Mouse (Mus musculus): ENCODE results near the gene Cpne5. TPM values are rescaled to one million over a fixed set of nuclear protein-coding genes. Genes with fewer than 3 reads are reported as not detected.
"Not testable (repeated sequence)": the region's sequence is repeated elsewhere in the genome, so short reads cannot be mapped to it uniquely, and the experiment has no call there.

Gene Cpne5
- 21.6 and 23.4 TPM in 2 replicates for polyA plus RNA-seq (2015; fragmentation: Nextera tagmentation; extraction: Ambion mirVana)

DNA sequence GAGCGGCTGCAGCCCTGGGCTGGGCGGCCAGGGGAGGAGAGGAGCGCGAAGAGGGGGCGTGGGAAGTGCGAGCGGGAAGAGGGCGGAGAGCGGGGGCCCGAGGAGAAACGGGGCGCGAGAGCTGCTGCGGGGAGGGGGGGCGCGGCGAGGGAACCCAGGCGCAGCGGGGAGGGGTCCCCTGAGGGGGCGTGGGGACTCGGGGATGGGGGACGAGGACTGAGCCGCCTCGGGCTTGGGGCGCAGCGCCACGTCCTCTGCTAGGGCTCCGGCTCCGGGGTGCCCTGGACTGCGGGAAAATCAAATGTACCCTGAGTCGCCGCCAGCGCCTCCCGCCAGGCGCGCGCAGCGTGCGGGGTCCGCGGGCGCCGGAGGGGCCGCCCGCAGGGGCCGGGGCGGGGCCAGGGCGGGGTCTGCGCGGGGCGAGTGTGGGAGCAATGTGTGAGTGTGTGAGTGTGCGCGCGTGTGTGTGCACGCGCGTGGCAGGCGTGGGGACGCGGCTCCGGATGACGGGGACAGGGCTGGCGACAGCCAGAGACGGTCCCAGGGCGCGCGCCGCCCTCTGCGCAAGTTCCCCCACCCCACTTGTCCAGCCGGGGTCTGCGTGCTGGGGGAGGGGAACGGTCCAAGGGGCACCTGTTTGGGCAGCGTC is at the start of gene Cpne5:
Gene Cpne5, minus strand, starts transcription at position 396 of the 649 bp plus-strand sequence.
- H3K4me2 ChIP-seq, result peak within 1 kb of the TSS; percentile 99
- H3K36me3 ChIP-seq, result no peaks in the 10 kb centered on the region
- 0 out of 2 replicates have a peak within 1 kb of the TSS, but pooled peaks have one; percentile 38 for H3K27ac ChIP-seq (replicated peaks)
- no peaks in the 10 kb centered on the region for H3K9me3 ChIP-seq
- H3K27me3 ChIP-seq, result peaks cover 37% of the 10 kb centered on the region
- H3K4me1 ChIP-seq (replicated peaks), result peaks cover 34% of the 10 kb centered on the region
- peak within 1 kb of the TSS; percentile 65 for H3K4me3 ChIP-seq
- 1% methylated on average over 49 of the region's 73 CpGs for WGBS
- peak; percentile 65 for ATAC-seq (ENCODE audit: low read depth)
- H3K9ac ChIP-seq, result peak within 1 kb of the TSS; percentile 80

DNA sequence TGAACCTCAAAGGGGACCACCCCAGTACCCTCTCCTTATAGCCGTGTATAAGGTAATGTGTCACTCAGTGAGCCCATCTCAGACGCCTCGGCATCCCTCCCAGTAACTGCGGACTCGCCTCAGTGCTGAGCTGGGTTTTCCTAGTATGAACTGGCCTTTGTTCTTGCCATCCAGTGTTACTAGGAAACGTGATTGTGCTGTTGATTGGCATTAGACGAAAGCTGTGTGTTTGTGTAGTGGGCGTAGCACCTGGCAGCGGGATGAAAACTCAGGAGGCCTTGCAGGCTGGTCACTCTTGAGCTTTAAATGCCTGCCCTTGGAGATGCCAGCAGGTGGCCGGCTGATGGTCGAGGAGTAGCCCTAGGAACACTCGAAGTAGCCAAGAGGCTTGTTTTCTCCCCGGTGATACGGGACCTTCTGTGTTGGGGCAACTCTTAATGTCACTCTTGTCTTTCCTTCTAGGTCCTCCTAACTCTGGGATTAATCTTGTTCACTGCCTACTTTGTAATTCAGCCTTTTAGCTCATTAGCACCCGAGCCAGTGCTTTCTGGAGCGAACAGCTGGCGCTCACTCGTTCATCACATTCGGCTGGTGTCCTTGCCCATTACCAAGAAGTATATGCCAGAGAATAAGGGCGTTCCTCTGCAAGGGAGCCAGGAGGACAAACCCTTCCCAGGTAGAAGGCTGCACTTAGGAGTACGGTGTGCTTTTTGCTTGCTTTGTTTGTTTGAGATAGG is 44.4 kb upstream of the Cpne5 start:
- Histone ChIP-seq H3K4me1 (replicated peaks) (0 out of 2 replicates have a peak, but pooled peaks cover 9% of the 10 kb centered on the region), H3K4me3 (no peak overlapping the region), H3K27ac (replicated peaks) (peak overlapping the region; percentile 34), H3K9me3 (no peaks in the 10 kb centered on the region), H3K4me2 (no peak overlapping the region), H3K36me3 (peaks cover 62% of the 10 kb centered on the region), H3K27me3 (no peaks in the 10 kb centered on the region), H3K9ac (no peak overlapping the region)
- WGBS, result 64% methylated on average over 21 of the region's 21 CpGs
- no peak for ATAC-seq (ENCODE audit: low read depth)

DNA sequence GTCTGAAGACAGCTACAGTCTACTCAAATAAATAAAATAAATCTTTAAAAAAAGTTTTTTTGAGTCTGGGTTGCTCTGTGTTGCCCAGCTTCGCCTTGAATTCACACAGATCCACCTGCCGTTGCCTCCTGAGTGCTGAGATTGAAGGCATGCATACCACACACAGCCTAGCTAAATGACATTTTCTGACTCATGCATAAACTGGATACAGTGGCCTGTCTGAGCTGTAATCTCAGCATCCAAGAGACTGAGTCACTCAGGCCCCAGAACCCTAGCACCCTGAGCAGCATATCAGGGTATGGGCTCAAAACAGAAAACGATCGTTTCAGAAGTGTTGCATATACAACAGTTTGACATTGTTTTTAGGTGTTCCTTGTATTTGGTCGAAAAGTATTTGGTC is 43.6 kb upstream of the Cpne5 start:
- H3K4me2 ChIP-seq, result no peak overlapping the region
- no peak overlapping the region for H3K4me3 ChIP-seq
- H3K4me1 ChIP-seq (replicated peaks), result 0 out of 2 replicates have a peak, but pooled peaks cover 9% of the 10 kb centered on the region
- ATAC-seq (ENCODE audit: low read depth), result no peak
- no peak overlapping the region for H3K27ac ChIP-seq (replicated peaks)
- H3K9me3 ChIP-seq, result no peaks in the 10 kb centered on the region
- no peak overlapping the region for H3K9ac ChIP-seq
- H3K27me3 ChIP-seq, result no peaks in the 10 kb centered on the region
- peaks cover 62% of the 10 kb centered on the region for H3K36me3 ChIP-seq
- WGBS, result 90% methylated on average over 5 of the region's 5 CpGs

DNA sequence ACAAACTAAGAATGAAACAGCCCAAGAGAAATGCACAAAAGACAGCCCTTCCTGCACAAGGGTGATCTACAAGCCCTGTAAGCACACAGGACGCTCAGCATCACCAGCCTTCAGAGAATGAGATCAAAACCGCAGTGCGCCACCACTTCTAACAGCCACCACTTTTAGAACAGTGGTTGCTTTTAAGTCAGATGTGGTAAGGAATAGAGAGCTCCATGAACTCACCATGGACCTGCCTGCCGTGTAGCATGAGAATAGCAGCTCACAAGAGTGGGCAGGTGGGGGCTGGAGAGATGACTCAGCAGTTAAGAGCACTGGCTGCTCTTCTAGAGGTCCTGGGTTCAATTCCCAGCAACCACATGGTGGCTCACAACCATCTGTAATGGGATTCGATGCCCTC is 42.5 kb upstream of the Cpne5 start:
- H3K27ac ChIP-seq (replicated peaks), result no peak overlapping the region
- ATAC-seq (ENCODE audit: low read depth), result no peak
- H3K4me2 ChIP-seq, result no peak overlapping the region
- 94% methylated on average over 5 of the region's 5 CpGs for WGBS
- 0 out of 2 replicates have a peak, but pooled peaks cover 9% of the 10 kb centered on the region for H3K4me1 ChIP-seq (replicated peaks)
- no peaks in the 10 kb centered on the region for H3K9me3 ChIP-seq
- no peaks in the 10 kb centered on the region for H3K27me3 ChIP-seq
- no peak overlapping the region for H3K9ac ChIP-seq
- H3K4me3 ChIP-seq, result no peak overlapping the region
- H3K36me3 ChIP-seq, result peaks cover 57% of the 10 kb centered on the region

DNA sequence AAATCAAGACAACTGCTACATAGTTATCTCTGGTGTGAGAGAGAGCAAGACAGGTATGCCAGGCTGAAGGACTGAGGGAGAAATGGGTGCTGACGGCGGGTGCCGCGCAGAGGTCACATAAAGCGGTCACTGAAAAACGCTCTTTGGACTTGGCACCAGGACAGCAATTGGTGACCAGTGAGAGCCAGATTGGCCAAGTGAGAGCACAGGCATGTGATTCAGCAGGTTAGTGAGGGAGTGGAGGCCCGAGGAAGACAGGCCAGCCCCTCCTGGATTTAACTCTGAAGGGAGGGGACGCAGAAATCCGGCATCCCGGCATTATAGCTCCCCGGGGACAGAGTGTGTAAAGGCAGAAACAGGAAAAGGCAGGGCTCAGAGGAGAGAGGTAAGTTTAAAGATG is 35.9 kb upstream of the Cpne5 start:
- Histone ChIP-seq H3K4me1 (replicated peaks) (peaks cover 22% of the 10 kb centered on the region), H3K9ac (no peak overlapping the region), H3K27me3 (no peaks in the 10 kb centered on the region), H3K36me3 (0 out of 2 replicates have a peak, but pooled peaks cover 12% of the 10 kb centered on the region), H3K9me3 (no peaks in the 10 kb centered on the region), H3K4me3 (no peak overlapping the region), H3K27ac (replicated peaks) (no peak overlapping the region), H3K4me2 (no peak overlapping the region)
- ATAC-seq (ENCODE audit: low read depth), result no peak
- WGBS, result 72% methylated on average over 11 of the region's 11 CpGs

DNA sequence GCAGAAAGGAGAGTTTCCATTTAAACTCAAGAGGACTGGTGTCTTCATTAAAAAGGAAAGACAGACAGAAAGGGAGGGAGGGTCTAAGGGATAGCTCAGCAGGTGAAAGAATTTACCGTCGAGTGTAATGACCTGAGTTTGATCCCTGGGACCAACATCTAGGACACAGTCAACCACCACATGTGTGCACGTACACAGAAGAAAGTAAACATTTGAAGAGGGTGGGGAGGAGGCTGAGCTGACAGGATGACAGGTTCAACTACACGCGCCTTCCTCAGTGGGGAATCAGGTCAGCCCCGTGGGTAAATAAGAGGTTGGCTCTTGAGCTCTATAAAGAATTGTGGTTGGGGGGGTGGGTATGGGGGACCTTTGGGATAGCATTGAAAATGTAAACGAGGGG is 35.2 kb upstream of the Cpne5 start:
- no peak overlapping the region for H3K4me3 ChIP-seq
- H3K27me3 ChIP-seq, result no peaks in the 10 kb centered on the region
- H3K27ac ChIP-seq (replicated peaks), result no peak overlapping the region
- 84% methylated on average over 7 of the region's 7 CpGs for WGBS
- peaks cover 25% of the 10 kb centered on the region for H3K4me1 ChIP-seq (replicated peaks)
- H3K36me3 ChIP-seq, result 0 out of 2 replicates have a peak, but pooled peaks cover 5% of the 10 kb centered on the region
- H3K4me2 ChIP-seq, result no peak overlapping the region
- H3K9me3 ChIP-seq, result no peaks in the 10 kb centered on the region
- H3K9ac ChIP-seq, result no peak overlapping the region
- no peak for ATAC-seq (ENCODE audit: low read depth)

DNA sequence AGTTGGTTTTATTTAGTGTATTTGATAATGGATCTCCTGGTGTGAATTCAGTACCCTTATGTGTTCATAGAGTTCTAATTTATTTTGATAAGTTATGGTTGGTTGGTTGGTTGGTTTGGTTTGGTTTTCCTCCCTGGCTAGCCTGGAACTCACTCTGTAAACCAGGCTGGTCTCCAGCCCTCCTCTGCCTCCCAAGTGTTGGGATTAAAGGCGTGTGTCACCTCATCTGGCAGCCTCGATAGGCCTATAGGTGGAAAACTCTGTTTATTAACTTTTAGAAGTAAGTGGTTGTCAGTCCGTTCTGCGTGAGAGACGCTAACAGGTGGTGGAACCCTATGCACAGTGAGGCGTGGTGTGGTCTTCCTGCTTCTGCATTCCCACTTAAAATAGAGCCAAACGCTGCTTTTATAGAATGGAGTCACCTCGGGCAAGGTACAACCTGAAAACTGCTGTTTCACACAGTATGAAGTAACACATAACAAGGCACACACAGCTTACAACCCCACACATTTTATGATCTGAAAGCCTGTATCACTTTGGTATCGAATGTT is 32.3 kb upstream of the Cpne5 start:
- H3K4me1 ChIP-seq (replicated peaks), result peaks cover 28% of the 10 kb centered on the region
- H3K9ac ChIP-seq, result no peak overlapping the region

DNA sequence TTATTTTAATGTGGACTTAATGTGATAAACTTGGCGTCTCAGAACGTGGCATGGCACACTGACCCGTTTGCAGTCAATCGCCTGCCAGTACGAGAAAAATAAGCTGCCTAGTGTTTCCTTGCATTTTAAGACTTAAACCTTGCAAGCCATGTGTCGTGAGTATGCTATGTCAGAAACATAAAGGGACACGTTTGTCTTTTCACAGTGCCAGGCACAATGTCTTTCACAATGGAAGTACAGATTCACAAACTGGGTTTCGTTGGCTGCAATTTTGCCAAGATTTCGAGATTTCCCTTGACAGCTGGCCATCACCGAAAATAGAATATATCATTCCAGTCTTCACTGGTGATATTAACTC is 31.4 kb upstream of the Cpne5 start:
- Histone ChIP-seq H3K4me2 (peak overlapping the region; percentile 63), H3K9me3 (no peaks in the 10 kb centered on the region), H3K4me1 (replicated peaks) (peaks cover 32% of the 10 kb centered on the region), H3K9ac (peak overlapping the region; percentile 94), H3K4me3 (peak overlapping the region; percentile 81), H3K36me3 (no peaks in the 10 kb centered on the region), H3K27ac (replicated peaks) (peak overlapping the region; percentile 92), H3K27me3 (no peaks in the 10 kb centered on the region)
- 20% methylated on average over 10 of the region's 10 CpGs for WGBS
- no peak for ATAC-seq (ENCODE audit: low read depth)

More for the DNA sequence above, 32.3 kb upstream of the Cpne5 start:
- Histone ChIP-seq H3K4me3 (0 out of 2 replicates have a peak overlapping the region, but pooled peaks have one; percentile 81), H3K27ac (replicated peaks) (no peak overlapping the region), H3K36me3 (no peaks in the 10 kb centered on the region), H3K27me3 (no peaks in the 10 kb centered on the region), H3K4me2 (peak overlapping the region; percentile 63), H3K9me3 (no peaks in the 10 kb centered on the region)
- 92% methylated on average over 9 of the region's 9 CpGs for WGBS
- ATAC-seq (ENCODE audit: low read depth), result no peak

DNA sequence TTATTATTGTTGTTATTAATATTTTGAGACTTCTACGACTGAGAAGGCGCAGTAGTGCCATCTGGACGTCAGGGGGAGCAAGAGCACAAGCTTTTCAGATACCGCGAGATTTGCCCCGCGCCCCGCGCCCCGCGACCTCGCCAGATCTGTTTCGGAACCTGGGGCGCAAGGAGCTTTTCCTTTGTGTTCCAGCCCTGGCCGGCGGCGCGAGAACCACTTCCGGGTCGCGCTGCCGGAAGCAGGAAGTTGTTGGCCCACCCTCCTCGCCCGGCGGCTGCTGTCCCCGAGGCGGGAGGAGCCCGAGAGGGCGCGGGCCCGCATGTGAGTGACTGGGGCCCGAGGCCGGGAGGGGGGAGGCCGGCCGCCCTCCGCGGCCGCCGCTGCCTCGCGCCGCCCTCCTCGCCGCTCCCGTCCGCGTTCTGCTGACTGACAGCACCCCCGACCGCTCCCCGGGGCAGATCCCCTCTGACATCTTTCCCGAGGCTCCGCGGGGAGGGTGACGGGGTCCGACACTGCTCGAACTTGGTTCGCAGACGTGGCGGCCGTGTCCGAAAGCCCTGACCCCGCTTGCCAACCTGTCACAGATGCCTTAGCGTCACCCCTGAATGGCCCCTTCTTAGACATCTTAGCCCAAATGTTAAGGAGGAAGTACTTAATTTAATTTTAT is 30.8 kb upstream of the Cpne5 start, which contains the start of gene BC004004:
Gene BC004004, plus strand, starts transcription at position 107 of the 667 bp plus-strand sequence.
- peak within 1 kb of the TSS; percentile 63 for H3K4me2 ChIP-seq
- H3K9ac ChIP-seq, result peak within 1 kb of the TSS; percentile 94
- H3K36me3 ChIP-seq, result no peaks in the 10 kb centered on the region
- peak within 1 kb of the TSS; percentile 92 for H3K27ac ChIP-seq (replicated peaks)
- H3K4me1 ChIP-seq (replicated peaks), result peaks cover 30% of the 10 kb centered on the region
- under 1% methylated on average over 60 of the region's 63 CpGs for WGBS
- no peaks in the 10 kb centered on the region for H3K9me3 ChIP-seq
- ATAC-seq (ENCODE audit: low read depth), result peak; percentile 87
- H3K4me3 ChIP-seq, result peak within 1 kb of the TSS; percentile 81
- H3K27me3 ChIP-seq, result no peaks in the 10 kb centered on the region

DNA sequence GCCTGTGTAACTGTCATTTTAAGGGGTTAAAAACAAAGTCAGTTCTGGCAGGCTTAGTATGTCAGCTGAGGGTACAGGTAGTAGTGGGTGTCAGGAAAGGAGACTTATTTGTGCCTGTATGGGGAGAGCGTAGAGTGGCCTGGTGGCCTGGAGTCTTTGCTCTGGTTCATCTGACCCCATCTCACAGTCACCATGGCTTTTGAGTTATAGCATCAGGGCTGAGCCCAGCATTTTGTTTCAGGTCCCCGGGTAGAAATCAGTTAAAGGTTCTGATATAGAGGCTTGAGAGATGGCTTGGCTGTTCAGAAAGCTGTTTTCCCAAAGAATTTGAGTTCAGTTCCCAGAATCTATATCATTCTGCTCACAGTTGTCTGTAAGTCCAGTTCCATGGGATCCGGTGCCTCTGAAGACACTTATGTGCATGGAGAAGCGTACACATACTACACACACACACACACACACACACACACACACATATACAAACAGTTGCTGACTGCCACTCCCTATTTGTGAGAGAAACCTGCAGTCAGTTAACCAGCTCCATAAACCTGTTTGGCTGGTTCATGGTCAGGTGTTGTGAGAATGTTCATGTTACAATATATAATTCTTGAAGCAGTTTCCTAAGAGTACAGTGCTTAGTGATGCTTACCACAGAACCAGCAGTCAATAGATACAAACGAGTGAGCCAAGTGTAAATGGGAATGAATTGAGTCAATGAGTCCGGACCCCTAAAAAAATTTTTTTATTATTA is 30.1 kb upstream of the Cpne5 start:
- Histone ChIP-seq H3K4me3 (peak overlapping the region; percentile 81), H3K4me1 (replicated peaks) (peaks cover 33% of the 10 kb centered on the region), H3K9ac (peak overlapping the region; percentile 64), H3K27ac (replicated peaks) (peak overlapping the region; percentile 42), H3K9me3 (no peaks in the 10 kb centered on the region), H3K4me2 (peak overlapping the region; percentile 63), H3K27me3 (no peaks in the 10 kb centered on the region), H3K36me3 (no peaks in the 10 kb centered on the region)
- ATAC-seq (ENCODE audit: low read depth), result peak; percentile 32
- 60% methylated on average over 6 of the region's 6 CpGs for WGBS

DNA sequence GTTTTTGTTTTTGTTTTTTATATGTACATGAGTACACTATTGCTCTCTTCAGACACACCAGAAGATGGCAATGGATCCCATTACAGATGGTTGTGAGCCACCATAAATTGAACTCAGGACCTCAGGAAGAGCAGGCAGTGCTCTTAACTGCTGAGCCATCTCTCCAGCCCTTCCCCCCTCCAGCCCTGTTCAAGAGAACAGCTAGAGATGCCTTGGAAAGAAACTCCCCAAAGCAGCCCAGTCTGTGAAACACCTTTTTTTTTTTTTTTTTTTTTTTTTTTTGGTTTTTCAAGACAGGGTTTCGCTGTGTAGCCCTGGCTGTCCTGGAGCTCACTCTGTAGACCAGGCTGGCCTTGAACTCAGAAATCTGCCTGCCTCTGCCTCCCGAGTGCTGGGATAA is 29.1 kb upstream of the Cpne5 start:
- not testable (repeated sequence) for H3K9me3 ChIP-seq; H3K27ac ChIP-seq (replicated peaks); H3K36me3 ChIP-seq; ATAC-seq (ENCODE audit: low read depth); H3K4me3 ChIP-seq; H3K9ac ChIP-seq; H3K27me3 ChIP-seq; H3K4me2 ChIP-seq
- 93% methylated on average over 2 of the region's 2 CpGs for WGBS
- peaks cover 44% of the 10 kb centered on the region for H3K4me1 ChIP-seq (replicated peaks)

Measured in neural tube, embryonic 13.5 days (tissue).